Comparison of ENCODE assay signal across 20 mouse cellular contexts in genomic region chr1:127482911-127483310, GRCm38 (mm10).
DNase-seq lines count a peak whose midpoint lies in the region; ATAC-seq and TF ChIP-seq lines count a peak whose summit lies in the region.
"Had no signal": no experiment of that assay in that cellular context is flagged by ENCODE, and none has a peak within 500 bp of the region (broad histone marks: within the 10 kb centered on the region; RNA-seq: fewer than 3 reads in every experiment).

No protein-coding gene starts in this region.

- no peak overlapping the region for H3K9ac ChIP-seq in forebrain, embryonic 15.5 days (replicated peaks)
- no peak overlapping the region for H3K9ac ChIP-seq in kidney, postnatal 0 days (ENCODE audit: low read depth, low read length)
- H3K9ac ChIP-seq in ES-E14 (ENCODE audit: insufficient read depth, low read depth, low read length, poor library complexity, severe bottlenecking), result no peak overlapping the region
- H3K9ac ChIP-seq: embryonic facial prominence, embryonic 12.5 days; forebrain, embryonic 13.5 days; heart, embryonic 15.5 days; hindbrain, embryonic 14.5 days had no signal

- H3K4me2 ChIP-seq in forebrain, embryonic 15.5 days (replicated peaks), result no peak overlapping the region
- H3K4me2 ChIP-seq in kidney, postnatal 0 days (ENCODE audit: low read length), result peak overlapping the region; percentile 13; the same call in 1 of the 2 replicates
- H3K4me2 ChIP-seq: embryonic facial prominence, embryonic 12.5 days; forebrain, embryonic 13.5 days; heart, embryonic 11.5 days; heart, embryonic 15.5 days; hindbrain, embryonic 14.5 days had no signal

- H3K9me3 ChIP-seq in forebrain, embryonic 15.5 days, result no peaks in the 10 kb centered on the region
- H3K9me3 ChIP-seq in forebrain, embryonic 10.5 days, result no peaks in the 10 kb centered on the region
- H3K9me3 ChIP-seq in kidney, postnatal 0 days (replicated peaks; ENCODE audit: low read length), result no peaks in the 10 kb centered on the region
- no peaks in the 10 kb centered on the region for H3K9me3 ChIP-seq in ES-E14 (ENCODE audit: control insufficient read depth, insufficient read depth, low read depth, low read length)
- H3K9me3 ChIP-seq: embryonic facial prominence, embryonic 12.5 days; forebrain, embryonic 13.5 days; heart, embryonic 15.5 days; hindbrain, embryonic 10.5 days had no signal

- WGBS in forebrain, embryonic 15.5 days, result 32% methylated on average over 10 of the region's 10 CpGs
- WGBS in forebrain, embryonic 10.5 days, result 73% methylated on average over 10 of the region's 10 CpGs
- 61% methylated on average over 10 of the region's 10 CpGs for WGBS in kidney, postnatal 0 days

- ATAC-seq in forebrain, embryonic 15.5 days (replicated peaks), result peak; percentile 34; the same call in 1 of the 2 replicates
- no peak for ATAC-seq in kidney, postnatal 0 days (replicated peaks; ENCODE audit: low FRiP score, low read depth)
- ATAC-seq: forebrain, embryonic 13.5 days had no signal

- DNase-seq in forebrain, embryonic 10.5 days (ENCODE audit: extremely low spot score, low spot score), result no peak
- peak; percentile 55 for DNase-seq in kidney, postnatal 0 days (ENCODE audit: low spot score)
- no peak for DNase-seq in kidney, postnatal 25 days
- DNase-seq in ES-E14 (ENCODE audit: low read depth, low spot score), result no peak
- no peak for DNase-seq in thymus, postnatal 4 days
- DNase-seq: adrenal gland, postnatal 10 days; cerebellum, adult 11-12 months; cerebellum, adult 9-10 months; gastrocnemius, postnatal 14 days; heart, adult 2 months; heart, postnatal 14 days had no signal

- H3K36me3 ChIP-seq in forebrain, embryonic 15.5 days, result no peaks in the 10 kb centered on the region; the same call in 1 of the 2 replicates
- peaks cover 24% of the 10 kb centered on the region for H3K36me3 ChIP-seq in forebrain, embryonic 10.5 days (replicated peaks)
- peaks cover 12% of the 10 kb centered on the region; the same call in 1 of the 2 replicates for H3K36me3 ChIP-seq in kidney, postnatal 0 days (ENCODE audit: insufficient read depth, low read length)
- no peaks in the 10 kb centered on the region for H3K36me3 ChIP-seq in ES-E14 (ENCODE audit: control insufficient read depth, insufficient read depth, low read length, poor library complexity, severe bottlenecking)
- H3K36me3 ChIP-seq: G1E had no signal

- no peak overlapping the region for H3K27ac ChIP-seq in forebrain, embryonic 15.5 days (replicated peaks)
- H3K27ac ChIP-seq in forebrain, embryonic 10.5 days, result no peak overlapping the region
- H3K27ac ChIP-seq in kidney, postnatal 0 days, result no peak overlapping the region
- no peak overlapping the region for H3K27ac ChIP-seq in ES-E14 (ENCODE audit: insufficient read depth, low read depth, low read length, poor library complexity, severe bottlenecking)
- H3K27ac ChIP-seq: embryonic facial prominence, embryonic 12.5 days; forebrain, embryonic 13.5 days; heart, adult 2 months; heart, embryonic 15.5 days; hindbrain, embryonic 10.5 days; hindbrain, embryonic 14.5 days had no signal

- H3K4me1 ChIP-seq in forebrain, embryonic 15.5 days, result peaks cover 5% of the 10 kb centered on the region; the same call in 1 of the 2 replicates
- peaks cover 3% of the 10 kb centered on the region; the same call in 1 of the 2 replicates for H3K4me1 ChIP-seq in forebrain, embryonic 10.5 days
- H3K4me1 ChIP-seq in kidney, postnatal 0 days (replicated peaks; ENCODE audit: insufficient read depth, low read length), result no peaks in the 10 kb centered on the region
- H3K4me1 ChIP-seq in ES-E14 (ENCODE audit: control insufficient read depth in 2 of 2, insufficient read depth in 2 of 2, low read length in 2 of 2, poor library complexity in 1 of 2), result no peaks in the 10 kb centered on the region; a peak in 1 of 4 replicates
- H3K4me1 ChIP-seq: embryonic facial prominence, embryonic 12.5 days; heart, embryonic 15.5 days had no signal

- no peak for TF ChIP-seq CTCF in kidney, postnatal 0 days (IDR thresholded peaks at IDR 0.05; ENCODE audit: low read depth)

- H3K4me3 ChIP-seq in forebrain, embryonic 15.5 days, result no peak overlapping the region
- no peak overlapping the region for H3K4me3 ChIP-seq in forebrain, embryonic 10.5 days
- H3K4me3 ChIP-seq in kidney, postnatal 0 days (replicated peaks; ENCODE audit: low read depth, low read length), result no peak overlapping the region
- H3K4me3 ChIP-seq in ES-E14 (ENCODE audit: insufficient read depth in 1 of 2, low read depth in 1 of 2, low read length in 2 of 2, poor library complexity in 1 of 2, severe bottlenecking in 1 of 2), result no peak overlapping the region
- H3K4me3 ChIP-seq: embryonic facial prominence, embryonic 12.5 days; forebrain, embryonic 13.5 days; heart, adult 2 months; heart, embryonic 15.5 days; hindbrain, embryonic 10.5 days had no signal

- in situ Hi-C loops in ES-E14 (cut with MboI; ENCODE audit: low sequenced_read_pairs in 2 of 2, unreplicated experiment in 2 of 2), result no loop called here

- no peaks in the 10 kb centered on the region for H3K27me3 ChIP-seq in forebrain, embryonic 15.5 days
- no peaks in the 10 kb centered on the region for H3K27me3 ChIP-seq in forebrain, embryonic 10.5 days (ENCODE audit: poor library complexity, severe bottlenecking)
- H3K27me3 ChIP-seq in kidney, postnatal 0 days (ENCODE audit: insufficient read depth, low read length), result no peaks in the 10 kb centered on the region
- H3K27me3 ChIP-seq: CH12.LX; embryonic facial prominence, embryonic 12.5 days; forebrain, embryonic 13.5 days; heart, embryonic 15.5 days had no signal

TF ChIP-seq in ES-E14, 5 proteins besides CTCF, POLR2A, EP300 and RAD21:
- TF ChIP-seq ZC3H11A (IDR thresholded peaks at IDR 0.05; ENCODE audit: borderline replicate concordance, low read depth, low read length), result no peak
- peak; percentile 45; the same call in 1 of the 2 replicates for TF ChIP-seq ZNF384 (IDR thresholded peaks at IDR 0.05; ENCODE audit: low read depth, low read length)
- TF ChIP-seq MAFK (IDR thresholded peaks at IDR 0.05; ENCODE audit: insufficient read depth, low read depth, low read length), result no peak
